Comparison of ENCODE assay signal across 17 mouse cellular contexts in genomic region chr4:82695760-82696501, GRCm38 (mm10). TPM values are rescaled to one million over a fixed set of nuclear protein-coding genes. Genes with fewer than 3 reads are reported as not detected.
DNase-seq lines count a peak whose midpoint lies in the region; ATAC-seq and TF ChIP-seq lines count a peak whose summit lies in the region.
"Had no signal": no experiment of that assay in that cellular context is flagged by ENCODE, and none has a peak within 500 bp of the region (broad histone marks: within the 10 kb centered on the region; RNA-seq: fewer than 3 reads in every experiment).

No protein-coding gene starts in this region.

- intact Hi-C loops in gastrocnemius, adult 2 months (cut with DNase I): no loop called here

- peak overlapping the region; percentile 17 for H3K4me2 ChIP-seq in heart, embryonic 11.5 days
- H3K4me2 ChIP-seq: forebrain, embryonic 13.5 days; neural tube, embryonic 15.5 days had no signal

- no peaks in the 10 kb centered on the region for H3K36me3 ChIP-seq in heart, embryonic 11.5 days (ENCODE audit: control insufficient read depth, insufficient read depth, low read length)
- H3K36me3 ChIP-seq: midbrain, embryonic 10.5 days; neural tube, embryonic 15.5 days had no signal

- TF ChIP-seq CTCF in gastrocnemius, adult 2 months (IDR thresholded peaks at IDR 0.05): no peak

- H3K4me3 ChIP-seq in gastrocnemius, adult 2 months: peak overlapping the region; percentile 63
- H3K4me3 ChIP-seq in heart, embryonic 11.5 days (ENCODE audit: low read depth, low read length): no peak overlapping the region
- H3K4me3 ChIP-seq: forebrain, embryonic 13.5 days; midbrain, embryonic 10.5 days; neural tube, embryonic 15.5 days had no signal

- no peak overlapping the region for H3K9ac ChIP-seq in heart, embryonic 11.5 days (ENCODE audit: low read depth, low read length)
- H3K9ac ChIP-seq: forebrain, embryonic 13.5 days; liver, postnatal 0 days; neural tube, embryonic 15.5 days had no signal

- H3K27me3 ChIP-seq in heart, embryonic 11.5 days (ENCODE audit: control insufficient read depth, insufficient read depth, low read length): no peaks in the 10 kb centered on the region
- H3K27me3 ChIP-seq: forebrain, embryonic 13.5 days; neural tube, embryonic 15.5 days had no signal

- H3K4me1 ChIP-seq in heart, embryonic 11.5 days (ENCODE audit: control insufficient read depth, insufficient read depth, low read length): peaks cover 22% of the 10 kb centered on the region

- 43% methylated on average over 5 of the region's 5 CpGs for WGBS in heart, embryonic 11.5 days (ENCODE audit: insufficient replicate concordance)

- ATAC-seq in heart, embryonic 11.5 days (replicated peaks; ENCODE audit: insufficient number of reproducible peaks, low FRiP score, low TSS enrichment): no peak
- no peak for ATAC-seq in activated CD4-positive, CD25-positive, alpha-beta regulatory T cell, adult 4 months
- ATAC-seq: forebrain, embryonic 13.5 days; hindbrain, embryonic 16.5 days; liver, postnatal 0 days had no signal

- H3K9me3 ChIP-seq in heart, embryonic 11.5 days (replicated peaks; ENCODE audit: control insufficient read depth, low read length): no peaks in the 10 kb centered on the region
- H3K9me3 ChIP-seq: forebrain, embryonic 13.5 days; midbrain, embryonic 10.5 days; neural tube, embryonic 15.5 days had no signal

- H3K27ac ChIP-seq in gastrocnemius, adult 2 months: peak overlapping the region; percentile 88
- peak overlapping the region; percentile 70 for H3K27ac ChIP-seq in heart, embryonic 11.5 days (ENCODE audit: low read depth, low read length)
- H3K27ac ChIP-seq: forebrain, embryonic 13.5 days; midbrain, embryonic 10.5 days; neural tube, embryonic 15.5 days had no signal

- peak; percentile 67 for DNase-seq in gastrocnemius, adult 2 months
- DNase-seq in gastrocnemius, postnatal 10 days: no peak
- DNase-seq in gastrocnemius, postnatal 25 days: peak; percentile 60
- peak; percentile 39 for DNase-seq in heart, postnatal 4 days
- no peak for DNase-seq in adrenal gland, postnatal 36 days
- DNase-seq: cerebellum, adult 9-11 months; kidney, adult 2 months; kidney, postnatal 25 days; liver, postnatal 0 days; retina, postnatal 1 day had no signal

RNA-seq across cellular contexts. Expression of gene Nfib, which starts 9.6 kb away (rescaled TPM):
- total RNA-seq in gastrocnemius, adult 2 months (2021): 10 to 100 TPM; 67.9 to 93.6 TPM
- 100 to 1,000 TPM; 145 to 150 TPM for total RNA-seq in gastrocnemius, postnatal 10 days (2021)
- 10 to 100 TPM; 79.0 to 82.1 TPM for total RNA-seq in gastrocnemius, postnatal 25 days (2021)
- polyA plus RNA-seq in heart, embryonic 11.5 days (2014; fragmentation: Nextera tagmentation; extraction: Ambion mirVana): 54.6 and 59.0 TPM in 2 replicates
- total RNA-seq in heart, postnatal 4 days (2021): 100 to 1,000 TPM; 208 to 209 TPM
- 1 to 10 TPM in 1 of 2 experiments, under 1 TPM in 1; 0.09 to 1.1 TPM for polyA plus RNA-seq in activated CD4-positive, CD25-positive, alpha-beta regulatory T cell, adult 4 months (2017; shearing (Covaris generic))
- 100 to 1,000 TPM in 1 of 2 experiments, 10 to 100 TPM in 1; 83.2 to 103 TPM for total RNA-seq in adrenal gland, postnatal 36 days (2021)
- total RNA-seq: granulocyte monocyte progenitor cell, adult 5-6 weeks had no signal

Comparison
In these comparisons a context has a peak if more than half of its experiments do, and no peak if none do; other contexts are left out.
1. DNase-seq: peak in gastrocnemius, adult 2 months (single experiment), gastrocnemius, postnatal 25 days (single experiment) and heart, postnatal 4 days (single experiment); none in gastrocnemius, postnatal 10 days (single experiment) and adrenal gland, postnatal 36 days (0 of 2).